ENCODE assay signal across 8 mouse cellular contexts in genomic region chr9:59035342-59036158, GRCm38 (mm10). TPM values are rescaled to one million over a fixed set of nuclear protein-coding genes. Genes with fewer than 3 reads are reported as not detected.
DNase-seq lines count a peak whose midpoint lies in the region; ATAC-seq and TF ChIP-seq lines count a peak whose summit lies in the region.

No protein-coding gene starts in this region.

- H3K4me3 ChIP-seq in E14TG2a.4 (replicated peaks; ENCODE audit: low read length) = peak overlapping the region; percentile 94
- peak overlapping the region; percentile 63 for H3K4me3 ChIP-seq in bone marrow macrophage, adult 2 months (ENCODE audit: insufficient read depth, low read length)
- H3K4me3 ChIP-seq in forebrain, embryonic 11.5 days (ENCODE audit: low read depth, low read length) = peak overlapping the region; percentile 96
- peak overlapping the region; percentile 100 for H3K4me3 ChIP-seq in heart, embryonic 16.5 days (ENCODE audit: low read length)
- H3K4me3 ChIP-seq in lung, adult 2 months (replicated peaks; ENCODE audit: extremely low read depth, low read depth, low read length) = peak overlapping the region; percentile 62

- WGBS in forebrain, embryonic 11.5 days = under 1% methylated on average over 61 of the region's 63 CpGs
- 1% methylated on average over 62 of the region's 63 CpGs for WGBS in heart, embryonic 16.5 days
- under 1% methylated on average over 63 of the region's 63 CpGs for WGBS in lung, adult 2 months

- H3K4me2 ChIP-seq in forebrain, embryonic 11.5 days (ENCODE audit: low read depth, low read length, severe bottlenecking) = peak overlapping the region; percentile 71
- peak overlapping the region; percentile 84 for H3K4me2 ChIP-seq in heart, embryonic 16.5 days (ENCODE audit: low read depth, low read length)

- no peak for TF ChIP-seq POLR2A in bone marrow macrophage, adult 2 months (IDR thresholded peaks at IDR 0.05; ENCODE audit: borderline replicate concordance, low read depth, low read length)
- no peak for TF ChIP-seq POLR2A in lung, adult 2 months (IDR thresholded peaks at IDR 0.05; ENCODE audit: borderline replicate concordance, extremely low read depth, low read depth, low read length)

- no peaks in the 10 kb centered on the region for H3K27me3 ChIP-seq in E14TG2a.4 (ENCODE audit: insufficient read depth, low read length)
- no peaks in the 10 kb centered on the region for H3K27me3 ChIP-seq in forebrain, embryonic 11.5 days (ENCODE audit: control insufficient read depth, insufficient read depth, low read length)
- no peaks in the 10 kb centered on the region for H3K27me3 ChIP-seq in heart, embryonic 16.5 days (ENCODE audit: control insufficient read depth, insufficient read depth, low read length)

- peak overlapping the region; percentile 95 for H3K9ac ChIP-seq in forebrain, embryonic 11.5 days (ENCODE audit: low read length)
- peak overlapping the region; percentile 98 for H3K9ac ChIP-seq in heart, embryonic 16.5 days (ENCODE audit: low read length)

- H3K9me3 ChIP-seq in E14TG2a.4 (ENCODE audit: low read length) = no peaks in the 10 kb centered on the region
- no peaks in the 10 kb centered on the region for H3K9me3 ChIP-seq in forebrain, embryonic 11.5 days (ENCODE audit: control insufficient read depth, low read length)
- 0 out of 2 replicates have a peak, but pooled peaks cover 2% of the 10 kb centered on the region for H3K9me3 ChIP-seq in heart, embryonic 16.5 days (replicated peaks; ENCODE audit: control insufficient read depth, low read length)

- peak; percentile 63; the same call in 1 of the 2 replicates for ATAC-seq in forebrain, embryonic 11.5 days (replicated peaks; ENCODE audit: low FRiP score)
- ATAC-seq in heart, embryonic 16.5 days (replicated peaks; ENCODE audit: extremely low read depth, insufficient read depth, low FRiP score) = no peak; the same call in 1 of the 2 replicates

- H3K27ac ChIP-seq in bone marrow macrophage, adult 2 months (ENCODE audit: insufficient read depth, low read depth, low read length) = peak overlapping the region; percentile 91
- peak overlapping the region; percentile 99 for H3K27ac ChIP-seq in forebrain, embryonic 11.5 days (ENCODE audit: low read depth, low read length)
- H3K27ac ChIP-seq in heart, embryonic 16.5 days (ENCODE audit: low read length) = peak overlapping the region; percentile 100

- DNase-seq in forebrain, embryonic 11.5 days (ENCODE audit: low spot score) = peak; percentile 81
- peak; percentile 35 for DNase-seq in layer of hippocampus, adult 9-11 months
- no peak for DNase-seq in lung, adult 2 months
- DNase-seq in ovary, postnatal 36 days (ENCODE audit: low spot score) = peak; percentile 16
- DNase-seq in T-cell, adult 2 months (ENCODE audit: low spot score) = no peak

- TF ChIP-seq CTCF in E14TG2a.4 (conservative IDR thresholded peaks at IDR 0.05; ENCODE audit: low read length) = no peak
- no peak for TF ChIP-seq CTCF in bone marrow macrophage, adult 2 months (IDR thresholded peaks at IDR 0.05; ENCODE audit: low read depth, low read length)
- no peak for TF ChIP-seq CTCF in lung, adult 2 months (IDR thresholded peaks at IDR 0.05; ENCODE audit: insufficient read depth, low read length)

- H3K4me1 ChIP-seq in E14TG2a.4 (replicated peaks; ENCODE audit: low read depth, low read length) = peaks cover 14% of the 10 kb centered on the region
- peaks cover 11% of the 10 kb centered on the region for H3K4me1 ChIP-seq in bone marrow macrophage, adult 2 months (ENCODE audit: control insufficient read depth, insufficient read depth, low read length)
- no peaks in the 10 kb centered on the region; the same call in 1 of the 2 replicates for H3K4me1 ChIP-seq in forebrain, embryonic 11.5 days (replicated peaks; ENCODE audit: control insufficient read depth, insufficient read depth, low read length)
- H3K4me1 ChIP-seq in heart, embryonic 16.5 days (ENCODE audit: control insufficient read depth, insufficient read depth, low read length) = peaks cover 17% of the 10 kb centered on the region; the same call in 1 of the 2 replicates
- H3K4me1 ChIP-seq in lung, adult 2 months (ENCODE audit: control insufficient read depth, insufficient read depth, low read length) = peaks cover 6% of the 10 kb centered on the region; the same call in 1 of the 2 replicates

- no peaks in the 10 kb centered on the region for H3K36me3 ChIP-seq in E14TG2a.4 (ENCODE audit: insufficient read depth, low read length)
- no peaks in the 10 kb centered on the region for H3K36me3 ChIP-seq in forebrain, embryonic 11.5 days (ENCODE audit: control insufficient read depth, insufficient read depth, low read length)
- H3K36me3 ChIP-seq in heart, embryonic 16.5 days (ENCODE audit: control insufficient read depth, insufficient read depth) = no peaks in the 10 kb centered on the region

RNA-seq across cellular contexts. Expression of gene Neo1, which starts 0.7 kb away (rescaled TPM):
- polyA plus RNA-seq in bone marrow macrophage, adult 2 months (2012; ENCODE audit: insufficient read depth, insufficient read length, missing spikeins) = 0.51 and 0.88 TPM in 2 replicates
- polyA plus RNA-seq in forebrain, embryonic 11.5 days (2014; fragmentation: Nextera tagmentation; extraction: Ambion mirVana) = 38.6 and 41.8 TPM in 2 replicates
- polyA plus RNA-seq in heart, embryonic 16.5 days (2015; fragmentation: Nextera tagmentation; extraction: Ambion mirVana) = 21.8 and 24.5 TPM in 2 replicates
- 25.1 and 28.6 TPM in 2 replicates for polyA plus RNA-seq in lung, adult 2 months (2012; rRNA removed)

Comparison
In these comparisons a context has a peak if more than half of its experiments do, and no peak if none do; other contexts are left out.
1. DNase-seq: peak in forebrain, embryonic 11.5 days (single experiment), layer of hippocampus, adult 9-11 months (single experiment) and ovary, postnatal 36 days (single experiment); none in lung, adult 2 months (single experiment) and T-cell, adult 2 months (single experiment).
2. RNA of gene Neo1, which starts 0.7 kb away (polyA plus RNA-seq): 38.6 to 41.8 TPM in forebrain, embryonic 11.5 days, 25.1 to 28.6 TPM in lung, adult 2 months and 21.8 to 24.5 TPM in heart, embryonic 16.5 days; 0.51 to 0.88 TPM in bone marrow macrophage, adult 2 months; every median in the first group is over 10 times any median in the second.
3. Peak in every context shown above with its lines, with median percentiles within 50 percentile points of each other: H3K4me3 ChIP-seq and H3K27ac ChIP-seq.